Mouse (Mus musculus) small intestine, adult 2 months (tissue): ENCODE results near the gene Npr1.

Source experiments
- CTCF ChIP-seq: fragments of 200-500 bp; IDR thresholded peaks from 2 replicates; pipeline ENCODE4 v1.5.1; 2012; ENCODE audit warnings: low read depth, mild to moderate bottlenecking, control low read depth, inconsistent platforms, low read length, moderate library complexity, mixed read lengths; ENCODE audit not compliant: insufficient replicate concordance, insufficient read length; ENCODE audit errors: extremely low read depth
- POLR2A ChIP-seq: fragments of 200-500 bp; IDR thresholded peaks from 2 replicates; pipeline ENCODE4 v1.6.1; 2012; ENCODE audit warnings: low read depth, mild to moderate bottlenecking, control low read depth, inconsistent platforms, low read length, moderate library complexity

DNA sequence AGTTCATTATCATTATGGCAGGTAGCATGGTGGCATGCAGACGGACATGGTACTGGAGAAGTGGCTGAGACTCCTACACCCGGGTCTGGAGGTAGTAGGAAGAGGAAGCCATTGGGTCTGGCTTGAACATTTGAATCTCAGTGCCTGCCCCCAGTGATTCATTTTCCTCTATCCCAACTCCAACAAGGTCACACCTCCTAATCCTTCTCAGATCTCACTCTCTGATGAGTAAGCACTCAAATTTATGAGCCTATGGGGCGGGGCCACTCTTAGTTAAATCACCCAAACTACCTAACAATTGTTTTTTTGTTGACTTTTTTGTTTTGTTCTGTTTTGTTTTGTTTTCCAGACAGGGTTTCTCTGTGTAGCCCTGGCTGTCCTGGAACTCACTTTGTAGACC is 21.7 kb downstream of the Npr1 start:
- TF ChIP-seq POLR2A (no peak), CTCF (no peak)
